Mouse (Mus musculus): ENCODE data around the gene Abcb8. TPM values are rescaled to one million over a fixed set of nuclear protein-coding genes. Genes with fewer than 3 reads are reported as not detected.

Gene Abcb8
- polyA plus RNA-seq, 1 experiment from 2014 or later: 49.9 TPM

DNA sequence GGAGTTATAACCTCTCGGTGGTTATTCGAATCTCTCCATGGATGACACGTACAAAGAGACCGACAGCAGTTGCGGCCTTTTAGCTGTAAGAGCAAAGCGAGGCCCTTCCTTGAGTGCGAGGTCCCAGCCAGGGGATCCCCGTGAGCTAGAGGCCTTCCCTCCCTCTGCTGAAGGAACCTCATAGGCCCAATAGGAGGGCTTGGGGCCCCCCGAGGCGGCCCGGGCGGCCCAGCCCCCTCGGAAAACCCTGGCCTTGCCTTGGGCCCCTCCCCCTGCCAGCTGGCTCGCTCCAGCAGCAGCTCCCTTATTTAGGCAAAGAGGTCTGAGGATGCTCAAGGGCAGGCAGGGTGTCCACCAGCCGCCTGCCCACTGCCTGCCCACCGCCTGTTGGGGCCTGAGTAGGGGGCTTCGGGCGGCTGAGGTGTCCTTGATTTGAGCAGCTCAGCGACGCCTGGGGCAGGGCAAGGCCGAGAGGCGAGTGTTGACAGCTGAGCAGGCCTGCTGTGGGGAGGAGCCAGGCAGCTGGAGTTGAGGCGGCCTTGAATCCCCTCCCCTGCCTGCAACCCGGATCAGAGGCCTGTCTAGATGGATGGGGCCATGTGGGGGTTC is 41.1 kb upstream of the Abcb8 start:
- peaks cover 11% of the 10 kb centered on the region; the same call in 1 of the 2 replicates for H3K27me3 ChIP-seq (replicated peaks)
- no peak overlapping the region; the same call in 1 of the 2 replicates for H3K9ac ChIP-seq
- H3K4me2 ChIP-seq: peak overlapping the region; percentile 92
- H3K27ac ChIP-seq: peak overlapping the region; percentile 96
- ATAC-seq (ENCODE audit: insufficient read depth, low FRiP score, low read depth): peak; percentile 72
- H3K4me3 ChIP-seq (replicated peaks): peak overlapping the region; percentile 75
- 2% methylated on average over 24 of the region's 24 CpGs for WGBS
- H3K4me1 ChIP-seq: peaks cover 52% of the 10 kb centered on the region
- no peaks in the 10 kb centered on the region for H3K9me3 ChIP-seq
- H3K36me3 ChIP-seq: no peaks in the 10 kb centered on the region

DNA sequence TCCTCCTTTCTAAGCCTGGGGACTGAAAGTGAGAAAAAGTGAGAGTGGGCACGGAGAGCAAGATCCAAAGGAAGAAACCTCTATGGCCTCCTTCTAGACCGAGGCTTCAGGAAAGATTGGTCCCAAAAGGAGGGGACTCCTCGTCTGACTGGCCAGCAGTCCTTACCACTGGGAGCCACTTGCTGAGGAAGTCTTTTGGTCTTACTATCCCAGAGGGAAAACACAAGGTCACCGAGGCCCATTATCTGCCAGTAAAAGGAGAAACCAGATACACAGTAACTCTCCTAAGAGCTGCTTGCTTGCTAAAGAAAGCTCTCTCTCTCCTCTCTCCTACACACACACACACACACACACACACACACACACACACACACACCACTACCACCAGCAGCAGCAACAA is 40.1 kb upstream of the Abcb8 start:
- Histone ChIP-seq H3K9me3 (no peaks in the 10 kb centered on the region), H3K4me2 (peak overlapping the region; percentile 92; the same call in 1 of the 2 replicates), H3K27me3 (replicated peaks) (peaks cover 11% of the 10 kb centered on the region; the same call in 1 of the 2 replicates), H3K36me3 (no peaks in the 10 kb centered on the region), H3K9ac (no peak overlapping the region), H3K4me3 (replicated peaks) (no peak overlapping the region), H3K27ac (peak overlapping the region; percentile 96), H3K4me1 (peaks cover 43% of the 10 kb centered on the region)
- WGBS: 26% methylated on average over 4 of the region's 4 CpGs
- ATAC-seq (ENCODE audit: insufficient read depth, low FRiP score, low read depth): no peak

DNA sequence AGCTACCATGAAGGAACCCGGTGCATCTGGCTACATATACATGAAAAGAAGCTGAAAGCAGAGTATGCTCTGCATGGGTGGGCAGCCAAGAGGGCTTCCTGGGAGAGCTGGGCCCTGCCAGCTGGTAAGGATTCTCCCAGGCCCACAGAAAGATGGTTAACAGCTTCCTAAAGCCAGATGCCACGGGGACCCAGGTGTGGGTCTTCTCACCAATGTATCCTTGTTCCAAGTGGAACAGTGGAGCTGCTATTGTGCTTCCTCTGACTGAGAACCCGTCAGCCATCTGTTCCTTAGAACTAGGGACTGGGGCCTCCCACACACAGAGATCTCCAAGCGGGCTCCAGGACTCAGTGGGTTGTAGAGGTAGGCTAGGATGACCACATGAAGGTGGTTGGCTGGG is 36.7 kb upstream of the Abcb8 start:
- Histone ChIP-seq H3K27ac (no peak overlapping the region), H3K9me3 (no peaks in the 10 kb centered on the region), H3K9ac (no peak overlapping the region), H3K4me3 (replicated peaks) (no peak overlapping the region), H3K36me3 (no peaks in the 10 kb centered on the region), H3K27me3 (replicated peaks) (0 out of 2 replicates have a peak, but pooled peaks cover 3% of the 10 kb centered on the region), H3K4me1 (peaks cover 16% of the 10 kb centered on the region), H3K4me2 (no peak overlapping the region)
- ATAC-seq (ENCODE audit: insufficient read depth, low FRiP score, low read depth): no peak
- 41% methylated on average over 4 of the region's 4 CpGs for WGBS

DNA sequence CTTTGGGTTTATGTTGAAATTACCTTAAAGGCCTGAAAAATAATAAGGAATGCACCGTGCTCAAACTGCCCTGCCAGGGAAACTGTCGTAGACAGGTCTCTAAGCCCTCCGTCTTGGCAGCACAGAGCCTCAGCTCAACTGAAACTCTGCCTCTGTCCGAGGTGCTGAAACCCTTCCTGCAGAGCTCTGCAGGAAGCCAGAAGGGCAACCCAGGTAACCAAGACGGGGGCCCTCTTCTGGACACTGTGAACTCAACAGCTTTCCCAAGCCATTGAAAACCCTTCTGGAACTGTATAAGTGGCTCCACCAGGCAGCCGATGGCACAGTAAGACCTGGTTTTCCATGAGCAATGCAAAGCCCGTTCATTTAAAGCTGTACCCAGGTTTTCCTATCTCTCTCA is 36.0 kb upstream of the Abcb8 start:
- Histone ChIP-seq H3K4me2 (no peak overlapping the region), H3K4me1 (peaks cover 9% of the 10 kb centered on the region), H3K27ac (no peak overlapping the region), H3K9ac (no peak overlapping the region), H3K27me3 (replicated peaks) (0 out of 2 replicates have a peak, but pooled peaks cover 3% of the 10 kb centered on the region), H3K9me3 (no peaks in the 10 kb centered on the region), H3K4me3 (replicated peaks) (no peak overlapping the region), H3K36me3 (no peaks in the 10 kb centered on the region)
- WGBS: 12% methylated on average over 7 of the region's 7 CpGs
- ATAC-seq (ENCODE audit: insufficient read depth, low FRiP score, low read depth): peak; percentile 33; the same call in 1 of the 2 replicates

DNA sequence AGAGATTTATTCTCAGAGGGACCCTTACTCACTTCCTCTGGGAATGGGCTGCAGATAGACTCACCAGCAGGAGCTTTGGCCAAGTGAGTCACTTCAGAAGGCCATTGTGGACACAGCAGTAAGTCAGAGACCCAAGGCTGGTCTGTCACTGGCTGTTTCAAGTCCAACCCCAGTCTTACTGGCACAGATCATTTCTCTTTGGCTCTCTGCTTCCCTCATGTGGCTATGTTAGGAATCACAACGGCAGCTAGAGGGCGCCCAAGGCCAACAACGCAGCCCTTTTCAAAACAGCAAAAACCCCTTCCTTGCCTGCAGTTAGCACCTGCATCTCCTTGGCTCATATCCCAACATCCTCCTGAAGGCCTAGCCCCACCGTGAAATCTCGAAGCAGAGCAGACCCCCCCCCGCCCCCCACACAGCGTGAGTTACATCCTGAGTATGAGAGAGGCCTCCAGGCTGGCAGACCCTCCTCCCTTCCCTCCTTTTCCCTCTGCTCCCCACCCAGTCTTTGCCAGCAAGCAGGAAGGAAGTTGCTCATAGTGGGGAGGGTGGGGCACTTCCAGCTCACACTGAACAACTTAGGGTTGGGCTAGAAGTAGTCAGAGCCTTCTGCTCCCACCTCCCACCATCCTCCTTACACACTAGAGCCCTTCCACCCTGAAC is 32.5 kb upstream of the Abcb8 start:
- Histone ChIP-seq H3K27me3 (replicated peaks) (no peaks in the 10 kb centered on the region), H3K9me3 (no peaks in the 10 kb centered on the region), H3K27ac (no peak overlapping the region), H3K4me2 (no peak overlapping the region), H3K9ac (no peak overlapping the region), H3K4me3 (replicated peaks) (no peak overlapping the region), H3K4me1 (no peaks in the 10 kb centered on the region), H3K36me3 (no peaks in the 10 kb centered on the region)
- peak; percentile 51 for ATAC-seq (ENCODE audit: insufficient read depth, low FRiP score, low read depth)
- WGBS: 0% methylated on average over 7 of the region's 7 CpGs

DNA sequence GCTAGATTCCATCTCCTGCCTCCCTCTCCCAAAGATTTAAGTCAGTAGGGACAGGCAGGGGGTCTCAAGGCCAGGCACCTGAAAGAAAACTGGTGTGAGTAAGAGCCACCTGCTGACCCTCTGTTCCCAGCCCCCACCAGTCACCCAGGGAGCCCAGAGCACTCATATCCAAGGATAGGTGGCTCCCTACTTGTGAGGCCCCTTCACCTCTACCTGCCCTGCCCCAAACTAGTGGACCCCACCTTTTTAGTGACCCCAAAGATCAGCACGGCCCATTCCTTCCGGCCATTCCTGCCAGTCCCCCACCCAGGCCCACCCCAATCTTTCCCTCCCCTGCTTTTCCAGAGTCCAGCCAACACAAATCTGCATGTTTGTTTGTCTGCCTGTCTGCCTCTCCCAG is 30.0 kb upstream of the Abcb8 start:
- ATAC-seq (ENCODE audit: insufficient read depth, low FRiP score, low read depth): no peak
- 70% methylated on average over 2 of the region's 2 CpGs for WGBS
- no peaks in the 10 kb centered on the region for H3K4me1 ChIP-seq
- H3K9me3 ChIP-seq: no peaks in the 10 kb centered on the region
- H3K4me3 ChIP-seq (replicated peaks): no peak overlapping the region
- H3K4me2 ChIP-seq: no peak overlapping the region
- no peaks in the 10 kb centered on the region for H3K27me3 ChIP-seq (replicated peaks)
- H3K27ac ChIP-seq: no peak overlapping the region
- no peak overlapping the region for H3K9ac ChIP-seq
- no peaks in the 10 kb centered on the region for H3K36me3 ChIP-seq

DNA sequence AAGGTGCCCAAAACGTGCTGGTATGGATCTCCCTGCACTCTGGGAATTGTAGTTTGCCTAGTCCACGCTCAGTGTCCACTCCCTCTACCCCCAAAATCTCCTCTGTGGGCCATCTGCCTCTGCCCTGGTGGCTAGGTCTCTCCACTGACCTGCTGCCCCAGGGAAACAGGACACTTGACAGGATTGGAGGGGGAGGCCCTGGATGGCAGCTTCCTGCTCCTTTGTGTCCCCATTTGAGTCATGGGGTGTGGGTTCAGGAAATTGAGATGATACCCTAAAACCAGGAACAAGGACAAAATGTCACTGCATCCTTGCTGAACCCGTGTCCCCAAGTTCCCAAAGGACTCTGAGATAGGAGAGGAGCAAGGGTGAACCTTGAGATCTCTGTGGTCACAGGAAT is 29.4 kb upstream of the Abcb8 start:
- Histone ChIP-seq H3K9ac (no peak overlapping the region), H3K4me1 (no peaks in the 10 kb centered on the region), H3K4me3 (replicated peaks) (no peak overlapping the region), H3K27me3 (replicated peaks) (no peaks in the 10 kb centered on the region), H3K36me3 (no peaks in the 10 kb centered on the region), H3K27ac (no peak overlapping the region), H3K9me3 (no peaks in the 10 kb centered on the region), H3K4me2 (no peak overlapping the region)
- no peak for ATAC-seq (ENCODE audit: insufficient read depth, low FRiP score, low read depth)
- 58% methylated on average over 3 of the region's 3 CpGs for WGBS

DNA sequence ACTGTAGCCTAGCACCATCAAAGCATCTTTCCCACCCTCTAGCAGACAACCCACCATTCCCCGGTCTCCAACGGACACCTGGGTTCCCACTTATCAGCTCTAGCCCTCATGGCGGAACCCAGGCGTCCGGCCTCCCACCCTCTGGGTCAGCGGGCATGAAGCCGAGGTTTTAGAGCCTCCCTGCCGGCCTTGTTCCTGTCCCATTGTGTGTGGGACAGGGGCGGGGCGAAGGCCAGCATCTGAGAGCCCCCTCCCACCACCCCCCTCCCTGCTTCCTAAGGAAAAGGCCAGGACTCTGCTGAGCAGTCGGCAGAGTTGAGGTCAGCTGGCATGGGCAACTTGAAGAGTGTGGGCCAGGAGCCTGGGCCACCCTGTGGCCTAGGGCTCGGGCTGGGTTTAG is 29.0 kb upstream of the Abcb8 start, which contains the start of gene Nos3:
TSS of gene Nos3 (plus strand) at position 303 of the 400 bp plus-strand sequence.
- Histone ChIP-seq H3K4me1 (no peaks in the 10 kb centered on the region), H3K4me2 (no peak within 1 kb of the TSS), H3K4me3 (replicated peaks) (peak within 1 kb of the TSS; percentile 17; the same call in 1 of the 2 replicates), H3K9ac (no peak within 1 kb of the TSS), H3K27me3 (replicated peaks) (no peaks in the 10 kb centered on the region), H3K36me3 (no peaks in the 10 kb centered on the region), H3K27ac (no peak within 1 kb of the TSS), H3K9me3 (no peaks in the 10 kb centered on the region)
- 60% methylated on average over 12 of the region's 12 CpGs for WGBS
- ATAC-seq (ENCODE audit: insufficient read depth, low FRiP score, low read depth): no peak

DNA sequence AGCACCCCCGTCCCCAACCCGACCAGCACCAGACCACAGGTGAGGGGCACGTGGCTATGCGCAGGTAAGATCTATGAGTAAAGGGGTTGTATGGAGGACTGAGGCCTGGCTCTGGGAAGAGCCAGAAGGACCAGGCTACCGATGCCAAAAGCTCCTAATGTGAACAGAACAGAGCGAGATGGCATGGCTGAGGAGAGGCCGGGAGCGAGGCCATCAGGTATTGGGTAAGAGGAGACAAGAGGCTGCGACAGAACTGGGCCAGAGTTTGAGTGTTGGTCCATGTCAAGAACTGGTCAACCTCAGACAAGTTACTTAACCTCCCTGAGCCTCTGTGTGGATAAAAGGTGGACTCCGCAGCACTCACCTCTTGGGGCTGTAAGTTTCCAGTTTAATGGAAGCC is 28.5 kb upstream of the Abcb8 start:
- ATAC-seq (ENCODE audit: insufficient read depth, low FRiP score, low read depth): no peak
- Histone ChIP-seq H3K9ac (no peak overlapping the region), H3K36me3 (no peaks in the 10 kb centered on the region), H3K4me2 (no peak overlapping the region), H3K27ac (no peak overlapping the region), H3K9me3 (no peaks in the 10 kb centered on the region), H3K4me3 (replicated peaks) (peak overlapping the region; percentile 17; the same call in 1 of the 2 replicates), H3K27me3 (replicated peaks) (no peaks in the 10 kb centered on the region), H3K4me1 (no peaks in the 10 kb centered on the region)
- WGBS: 77% methylated on average over 10 of the region's 10 CpGs

DNA sequence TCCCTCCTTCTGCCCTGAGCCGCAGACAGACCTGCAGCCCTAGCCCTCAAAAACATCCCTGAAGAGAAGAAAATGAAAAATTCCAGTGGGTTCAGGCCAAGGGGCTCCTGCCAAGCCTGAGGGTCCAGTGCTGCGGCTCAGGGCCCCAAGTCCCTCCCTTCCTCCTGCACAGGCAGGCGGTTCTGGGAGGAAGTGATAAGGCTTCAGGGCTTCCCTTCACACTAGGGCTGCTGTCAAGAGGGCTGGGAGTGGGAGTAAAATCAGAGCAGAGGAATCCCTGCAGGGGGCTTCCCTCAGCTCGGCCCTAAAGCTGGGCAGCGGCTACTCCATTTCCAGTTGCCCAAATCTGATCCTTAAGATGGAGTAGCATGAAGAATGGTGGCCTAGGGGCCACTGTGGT is 27.9 kb upstream of the Abcb8 start:
- Histone ChIP-seq H3K4me1 (no peaks in the 10 kb centered on the region), H3K9me3 (no peaks in the 10 kb centered on the region), H3K4me3 (replicated peaks) (no peak overlapping the region), H3K27ac (no peak overlapping the region), H3K36me3 (no peaks in the 10 kb centered on the region), H3K4me2 (no peak overlapping the region), H3K9ac (no peak overlapping the region), H3K27me3 (replicated peaks) (no peaks in the 10 kb centered on the region)
- no peak for ATAC-seq (ENCODE audit: insufficient read depth, low FRiP score, low read depth)
- 31% methylated on average over 5 of the region's 5 CpGs for WGBS

DNA sequence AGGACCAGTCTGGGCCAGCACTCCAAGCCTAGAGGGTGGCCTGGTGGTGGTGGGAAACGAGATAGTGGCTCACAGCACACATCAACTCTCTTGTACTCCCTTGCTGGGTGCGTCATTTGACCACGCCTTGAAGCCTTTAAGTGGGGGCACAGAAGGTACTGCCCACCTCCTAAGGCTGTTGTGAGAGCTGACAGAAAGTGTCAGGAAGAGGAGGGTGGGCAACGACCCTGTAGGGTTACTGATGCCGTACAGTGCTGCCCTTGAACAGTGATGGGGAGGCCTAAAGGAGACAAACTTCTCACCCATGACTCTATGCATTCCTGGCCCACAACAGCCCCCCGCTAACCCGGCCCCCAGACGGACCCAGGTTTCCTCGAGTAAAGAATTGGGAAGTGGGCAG is 27.0 kb upstream of the Abcb8 start:
- H3K4me1 ChIP-seq: no peaks in the 10 kb centered on the region
- no peak overlapping the region for H3K9ac ChIP-seq
- H3K9me3 ChIP-seq: no peaks in the 10 kb centered on the region
- no peak overlapping the region for H3K27ac ChIP-seq
- WGBS: 76% methylated on average over 9 of the region's 9 CpGs
- no peak overlapping the region for H3K4me3 ChIP-seq (replicated peaks)
- H3K4me2 ChIP-seq: no peak overlapping the region
- H3K27me3 ChIP-seq (replicated peaks): no peaks in the 10 kb centered on the region
- ATAC-seq (ENCODE audit: insufficient read depth, low FRiP score, low read depth): no peak
- no peaks in the 10 kb centered on the region for H3K36me3 ChIP-seq

DNA sequence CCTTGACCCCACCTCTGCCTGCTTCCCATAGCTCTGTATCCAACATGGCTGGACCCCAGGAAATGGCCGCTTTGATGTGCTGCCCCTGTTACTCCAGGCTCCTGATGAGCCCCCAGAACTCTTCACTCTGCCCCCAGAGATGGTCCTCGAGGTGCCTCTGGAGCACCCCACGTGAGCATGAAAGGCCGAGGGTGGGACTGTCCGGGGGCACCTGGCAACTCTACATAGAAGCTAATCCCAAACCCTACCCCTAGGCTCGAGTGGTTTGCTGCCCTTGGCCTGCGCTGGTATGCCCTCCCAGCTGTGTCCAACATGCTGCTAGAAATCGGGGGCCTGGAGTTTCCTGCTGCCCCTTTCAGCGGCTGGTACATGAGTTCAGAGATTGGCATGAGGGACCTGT is 23.7 kb upstream of the Abcb8 start:
- WGBS: 88% methylated on average over 9 of the region's 9 CpGs
- H3K27ac ChIP-seq: no peak overlapping the region

More for the DNA sequence above, 23.7 kb upstream of the Abcb8 start:
- H3K27me3 ChIP-seq (replicated peaks): no peaks in the 10 kb centered on the region
- H3K9ac ChIP-seq: no peak overlapping the region
- H3K9me3 ChIP-seq: no peaks in the 10 kb centered on the region
- no peak overlapping the region for H3K4me2 ChIP-seq
- ATAC-seq (ENCODE audit: insufficient read depth, low FRiP score, low read depth): peak; percentile 47; the same call in 1 of the 2 replicates
- no peak overlapping the region for H3K4me3 ChIP-seq (replicated peaks)
- no peaks in the 10 kb centered on the region for H3K36me3 ChIP-seq
- peaks cover 7% of the 10 kb centered on the region for H3K4me1 ChIP-seq

Measured in stomach, embryonic 15.5 days (tissue).